Mouse (Mus musculus) hindbrain, embryonic 11.5 days (tissue): ENCODE measurements around the gene Trappc12. TPM values are rescaled to one million over a fixed set of nuclear protein-coding genes. Genes with fewer than 3 reads are reported as not detected.
A peak's percentile ranks its signal among the peaks of the same experiment; 100 is the strongest.

Source experiments
- ATAC-seq: fragments of 200-750 bp; cut with Nextera tagmentation; 2 replicates; pipeline ENCODE4 v1.8.0; 2017; ENCODE audit warnings: mild to moderate bottlenecking, moderate TSS enrichment, moderate library complexity; ENCODE audit not compliant: low FRiP score
- DNase-seq: peaks from one replicate; pipeline ENCODE4 v3.0.0-alpha.2; 2015; ENCODE audit warnings: low spot score
- H3K27ac ChIP-seq: fragments of 300-500 bp; sonication (generic); 2 replicates; pipeline ENCODE4 v1.5.1; 2014; ENCODE audit warnings: mild to moderate bottlenecking, low read depth, low read length
- H3K27me3 ChIP-seq: fragments of 300-500 bp; sonication (generic); 2 replicates; pipeline ENCODE4 v1.6.1; 2014; ENCODE audit warnings: mild to moderate bottlenecking, low read length, moderate library complexity, mixed read lengths; ENCODE audit not compliant: control insufficient read depth, insufficient read depth
- H3K36me3 ChIP-seq: fragments of 300-500 bp; sonication (generic); 2 replicates; pipeline ENCODE4 v1.6.1; 2014; ENCODE audit warnings: mild to moderate bottlenecking, low read length, moderate library complexity, mixed read lengths; ENCODE audit not compliant: control insufficient read depth, insufficient read depth
- H3K4me1 ChIP-seq: fragments of 300-500 bp; sonication (generic); replicated peaks from 2 replicates; pipeline ENCODE4 v1.6.1; 2014; ENCODE audit warnings: low read length, mixed read lengths; ENCODE audit not compliant: control insufficient read depth, insufficient read depth
- H3K4me2 ChIP-seq: fragments of 300-500 bp; sonication (generic); replicated peaks from 2 replicates; pipeline ENCODE4 v1.6.1; 2014; ENCODE audit warnings: mild to moderate bottlenecking, low read depth, low read length
- H3K4me3 ChIP-seq: fragments of 300-500 bp; sonication (generic); 2 replicates; pipeline ENCODE4 v1.5.1; 2014; ENCODE audit warnings: low read depth, low read length
- H3K9ac ChIP-seq: fragments of 300-500 bp; sonication (generic); 2 replicates; pipeline ENCODE4 v1.6.1; 2014; ENCODE audit warnings: low read depth, low read length
- H3K9me3 ChIP-seq: fragments of 300-500 bp; sonication (generic); 2 replicates; pipeline ENCODE4 v1.6.1; 2016; ENCODE audit warnings: low read length; ENCODE audit not compliant: control insufficient read depth
- WGBS: fragments of 180-500 bp; shearing (Covaris S2); extraction: QIAGEN DNeasy Blood & Tissue Kit; methylation state at CpG from one replicate; pipeline ENCODE4 v1.1.7; 2014; 5-methylcytosine and 5-hydroxymethylcytosine counted together
- polyA plus RNA-seq: library from polyadenylated mRNA; unstranded; fragments of >200 nt; fragmentation: Nextera tagmentation; extraction: Ambion mirVana; gene quantifications from 2 replicates; pipeline ENCODE4 v1.2.1, GENCODE M21; 2014

The Trappc12 gene
- polyA plus RNA-seq, 1 experiment from 2014 or later, result 36.6 TPM

DNA sequence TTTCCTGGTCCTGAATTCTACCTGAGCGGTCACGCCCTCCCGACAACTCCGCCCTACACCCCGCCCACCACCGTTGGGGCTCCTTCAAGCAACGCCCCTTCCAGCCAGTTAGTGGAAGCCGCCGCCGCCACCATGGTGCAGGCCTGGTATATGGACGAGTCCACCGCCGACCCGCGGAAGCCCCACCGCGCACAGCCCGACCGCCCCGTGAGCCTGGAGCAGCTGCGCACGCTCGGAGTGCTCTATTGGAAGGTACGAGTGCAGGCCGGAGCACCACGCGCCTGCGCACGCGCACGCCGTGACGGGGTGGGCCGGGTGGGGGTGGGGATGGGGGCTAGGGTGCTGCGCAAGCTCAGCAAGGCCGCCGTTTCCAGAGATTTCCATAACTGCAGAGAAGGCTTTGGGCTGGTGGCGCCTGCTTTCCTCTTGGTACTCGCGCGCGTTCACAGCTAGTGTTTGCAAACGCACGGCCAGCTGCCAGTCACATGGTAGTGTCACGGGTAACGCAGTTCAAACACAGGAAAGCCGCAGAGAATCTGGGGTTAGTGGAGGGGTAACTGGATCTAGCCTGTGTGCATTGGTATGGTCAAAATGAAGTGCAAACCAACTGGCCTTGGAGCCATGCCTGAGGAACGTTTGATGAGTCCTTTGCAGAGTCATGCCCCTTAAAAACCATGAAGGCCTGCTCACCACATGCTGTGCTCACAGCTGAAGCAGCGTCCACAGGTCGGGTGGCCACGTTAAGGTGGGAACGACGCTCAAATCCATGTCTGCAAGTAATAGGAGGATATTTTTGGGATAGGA, 74.9 kb downstream of the Trappc12 start, which contains the start of gene Adi1:
Adi1 (plus strand) TSS at position 111 of the 804 bp plus-strand sequence.
- H3K4me1 ChIP-seq, result 0 out of 2 replicates have a peak, but pooled peaks cover 3% of the 10 kb centered on the region
- peak within 1 kb of the TSS; percentile 89 for H3K27ac ChIP-seq
- no peaks in the 10 kb centered on the region for H3K36me3 ChIP-seq
- peak; percentile 96 for ATAC-seq
- peak; percentile 86 for DNase-seq
- H3K4me3 ChIP-seq, result peak within 1 kb of the TSS; percentile 41
- H3K9ac ChIP-seq, result peak within 1 kb of the TSS; percentile 66
- no peaks in the 10 kb centered on the region for H3K9me3 ChIP-seq
- 2% methylated on average over 53 of the region's 53 CpGs for WGBS
- peak within 1 kb of the TSS; percentile 66 for H3K4me2 ChIP-seq
- H3K27me3 ChIP-seq, result no peaks in the 10 kb centered on the region

DNA sequence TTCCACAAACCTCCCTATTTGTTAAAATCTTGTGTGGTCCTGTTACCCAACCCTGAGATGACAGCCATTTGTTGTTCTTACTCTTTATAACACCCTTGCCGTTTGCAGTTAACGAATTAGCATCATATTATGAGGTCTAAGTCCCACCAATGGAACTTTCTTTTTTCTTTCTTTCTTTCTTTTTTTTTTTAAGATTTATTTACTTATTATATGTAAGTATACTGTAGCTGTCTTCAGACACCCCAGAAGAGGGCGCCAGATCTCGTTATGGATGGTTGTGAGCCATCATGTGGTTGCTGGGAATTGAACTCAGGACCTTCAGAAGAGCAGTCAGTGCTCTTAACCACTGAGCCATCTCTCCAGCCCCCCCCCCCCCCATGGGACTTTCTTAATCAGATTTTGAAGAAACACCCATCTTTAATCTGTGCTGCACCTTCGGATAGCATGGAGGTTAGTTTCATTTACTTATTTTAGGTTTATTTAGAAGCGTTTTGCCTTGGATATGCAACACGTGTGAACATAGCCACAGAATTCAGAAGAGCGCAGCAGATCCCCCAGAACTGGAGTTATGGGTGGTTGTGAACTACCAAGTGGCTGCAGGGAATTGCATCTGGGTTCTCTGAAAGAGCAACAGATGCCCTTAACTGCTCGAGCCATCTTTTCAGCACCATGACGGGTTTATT, 76.1 kb downstream of the Trappc12 start:
- H3K27me3 ChIP-seq, result no peaks in the 10 kb centered on the region
- no peaks in the 10 kb centered on the region for H3K36me3 ChIP-seq
- H3K4me2 ChIP-seq, result no peak overlapping the region
- H3K9me3 ChIP-seq, result no peaks in the 10 kb centered on the region
- no peak overlapping the region for H3K9ac ChIP-seq
- no peak for ATAC-seq
- 89% methylated on average over 10 of the region's 10 CpGs for WGBS
- H3K4me3 ChIP-seq, result no peak overlapping the region
- 0 out of 2 replicates have a peak, but pooled peaks cover 3% of the 10 kb centered on the region for H3K4me1 ChIP-seq
- no peak overlapping the region for H3K27ac ChIP-seq
- no peak for DNase-seq

DNA sequence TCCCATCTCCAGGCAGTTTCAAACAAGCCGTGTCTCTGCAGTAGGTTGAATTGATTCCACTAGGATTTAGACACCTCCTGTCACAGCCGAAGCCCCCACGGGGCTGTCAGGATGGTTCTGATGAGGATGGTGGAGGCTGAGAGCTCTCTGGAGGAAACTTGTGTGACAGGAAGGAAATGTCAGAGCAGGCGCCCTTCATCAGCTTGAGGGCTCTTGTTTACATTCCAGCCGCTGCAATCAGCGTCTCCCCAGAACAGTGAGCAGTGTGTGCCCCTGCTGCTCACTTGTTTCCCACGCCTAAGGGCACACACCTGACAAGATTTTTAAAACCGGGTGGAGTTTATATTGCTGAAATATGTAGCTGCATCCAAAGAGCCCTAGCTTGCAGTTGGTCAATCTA, 83.0 kb downstream of the Trappc12 start:
- Histone ChIP-seq H3K4me1 (no peaks in the 10 kb centered on the region), H3K4me3 (no peak overlapping the region), H3K4me2 (no peak overlapping the region), H3K9me3 (no peaks in the 10 kb centered on the region), H3K36me3 (no peaks in the 10 kb centered on the region), H3K9ac (no peak overlapping the region), H3K27ac (no peak overlapping the region), H3K27me3 (no peaks in the 10 kb centered on the region)
- DNase-seq (no peak), ATAC-seq (no peak)
- 49% methylated on average over 8 of the region's 8 CpGs for WGBS

DNA sequence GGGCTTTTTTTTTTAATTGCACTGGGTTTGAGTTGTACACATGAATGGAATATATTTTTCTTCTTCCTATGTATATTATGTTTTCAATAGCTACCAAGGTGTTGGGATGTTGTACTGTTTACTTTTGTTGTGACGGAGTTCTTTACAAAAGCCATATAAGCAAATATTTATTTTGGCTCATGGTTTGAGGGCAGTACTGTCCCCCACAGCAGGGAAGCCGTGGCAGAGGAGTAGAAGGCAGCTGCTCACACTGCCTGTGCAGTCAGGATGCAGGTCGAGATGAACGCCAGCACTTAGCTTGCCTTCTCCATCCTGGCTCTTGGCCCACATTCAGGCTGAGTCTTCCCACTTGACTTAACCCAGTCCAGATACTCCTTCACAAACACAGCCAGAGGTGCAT, 83.5 kb downstream of the Trappc12 start:
- Histone ChIP-seq H3K4me3 (no peak overlapping the region), H3K4me2 (no peak overlapping the region), H3K9ac (no peak overlapping the region), H3K9me3 (no peaks in the 10 kb centered on the region), H3K36me3 (no peaks in the 10 kb centered on the region), H3K27ac (no peak overlapping the region), H3K27me3 (no peaks in the 10 kb centered on the region), H3K4me1 (no peaks in the 10 kb centered on the region)
- 78% methylated on average over 4 of the region's 4 CpGs for WGBS
- no peak for ATAC-seq
- DNase-seq, result no peak

DNA sequence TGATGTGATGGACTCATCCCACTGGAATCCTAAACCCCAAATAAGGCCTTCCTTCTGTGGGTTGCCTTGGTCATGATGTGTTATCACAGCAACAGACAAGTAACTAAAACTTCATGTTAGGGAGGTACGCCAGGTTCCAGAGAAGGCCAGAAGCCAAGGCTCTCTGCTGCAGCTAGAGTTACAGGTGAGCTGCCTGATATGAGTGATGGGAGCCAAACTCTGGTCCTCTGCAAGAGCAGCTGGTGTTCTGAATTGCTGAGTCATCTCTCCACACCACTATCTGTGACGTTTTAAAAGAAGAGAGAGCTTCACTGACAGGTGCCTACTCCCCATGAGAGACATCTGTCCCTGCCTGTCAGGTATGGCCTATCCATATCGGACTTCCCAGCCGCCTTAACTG, 87.6 kb downstream of the Trappc12 start:
- no peaks in the 10 kb centered on the region for H3K4me1 ChIP-seq
- 0 out of 2 replicates have a peak, but pooled peaks cover 3% of the 10 kb centered on the region for H3K36me3 ChIP-seq
- no peaks in the 10 kb centered on the region for H3K9me3 ChIP-seq
- DNase-seq, result no peak
- no peak overlapping the region for H3K4me2 ChIP-seq
- ATAC-seq, result no peak
- H3K27ac ChIP-seq, result no peak overlapping the region
- H3K27me3 ChIP-seq, result no peaks in the 10 kb centered on the region
- no peak overlapping the region for H3K9ac ChIP-seq
- no peak overlapping the region for H3K4me3 ChIP-seq
- 83% methylated on average over 4 of the region's 4 CpGs for WGBS

DNA sequence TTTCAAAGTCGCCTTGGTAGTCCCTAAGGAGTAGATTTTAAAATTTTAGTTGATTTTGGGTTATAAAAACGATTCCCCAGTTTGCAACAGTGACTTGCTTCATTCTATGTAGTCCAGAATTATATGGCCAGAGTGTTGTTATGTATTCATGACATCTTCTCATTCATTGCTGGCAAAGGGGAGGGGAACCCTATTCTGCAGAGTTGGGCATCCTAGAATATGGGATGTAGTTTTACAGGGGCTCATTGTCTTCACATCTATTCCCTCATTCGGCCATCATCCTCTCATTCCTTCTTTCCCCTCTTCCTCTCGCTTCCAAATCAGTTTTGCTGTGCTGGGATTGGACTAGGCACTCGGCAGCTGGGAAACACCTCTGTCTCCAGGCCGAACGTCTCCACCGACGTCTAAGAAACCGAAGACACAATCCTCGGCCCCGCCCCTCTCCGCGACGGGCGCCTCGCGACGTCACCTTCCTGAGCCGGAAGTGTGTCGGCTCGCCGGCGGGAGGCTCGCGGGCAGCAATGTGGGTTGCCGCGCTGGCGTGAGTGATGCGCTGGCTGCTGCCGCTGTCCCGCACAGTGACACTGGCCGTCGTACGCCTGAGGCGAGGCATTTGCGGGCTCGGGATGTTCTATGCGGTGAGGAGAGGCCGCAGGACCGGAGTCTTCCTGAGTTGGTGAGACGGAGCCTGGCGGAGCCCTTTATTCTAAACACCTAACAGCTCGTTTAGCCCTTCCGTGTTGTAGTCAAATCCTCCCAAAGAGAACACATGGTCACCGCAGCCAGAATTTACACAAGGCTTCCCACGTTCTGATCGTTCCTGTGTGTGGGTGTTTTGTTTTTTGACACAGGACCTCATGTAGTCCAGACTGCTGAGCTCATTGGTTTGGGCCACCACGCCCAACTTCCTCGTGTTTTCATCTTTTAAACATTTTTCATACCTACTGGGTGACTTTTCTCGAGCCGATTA, 100.8 kb downstream of the Trappc12 start, which contains the start of gene Rnaseh1:
Rnaseh1 (plus strand) TSS at position 462 of the 970 bp plus-strand sequence.
- H3K4me1 ChIP-seq, result 0 out of 2 replicates have a peak, but pooled peaks cover 4% of the 10 kb centered on the region
- peak within 1 kb of the TSS; percentile 82 for H3K9ac ChIP-seq
- ATAC-seq (peak; percentile 93), DNase-seq (peak; percentile 95)
- H3K4me3 ChIP-seq, result peak within 1 kb of the TSS; percentile 80
- H3K4me2 ChIP-seq, result peak within 1 kb of the TSS; percentile 51
- 0 out of 2 replicates have a peak within 1 kb of the TSS, but pooled peaks have one; percentile 54 for H3K27ac ChIP-seq
- H3K36me3 ChIP-seq, result 0 out of 2 replicates have a peak, but pooled peaks cover 1% of the 10 kb centered on the region
- 2% methylated on average over 52 of the region's 52 CpGs for WGBS
- no peaks in the 10 kb centered on the region for H3K27me3 ChIP-seq
- no peaks in the 10 kb centered on the region for H3K9me3 ChIP-seq

Other genes with a start within 250 kb of the Trappc12 start
- gene Dcdc2c, start 198.1 kb downstream of the Trappc12 start, polyA plus RNA-seq, result 0.14 and 0.22 TPM in 2 replicates
- not detected in 2 replicates for gene Allc, start 167.9 kb downstream of the Trappc12 start, polyA plus RNA-seq
- 0.21 and 0.51 TPM in 2 replicates for gene Colec11, start 127.1 kb downstream of the Trappc12 start, polyA plus RNA-seq
- 766 and 780 TPM in 2 replicates for gene Rps7, start 114.5 kb downstream of the Trappc12 start, polyA plus RNA-seq
- 25.4 and 27.7 TPM in 2 replicates for gene Rnaseh1, start 100.9 kb downstream of the Trappc12 start, polyA plus RNA-seq
- gene Adi1, start 75.2 kb downstream of the Trappc12 start, polyA plus RNA-seq, result 51.5 and 53.5 TPM in 2 replicates
- gene Eipr1, start 1.3 kb upstream of the Trappc12 start, polyA plus RNA-seq, result 50.0 and 50.1 TPM in 2 replicates